Mouse (Mus musculus) liver, embryonic 11.5 days (tissue): Measurements from ENCODE around the gene Dnaic1. TPM values are rescaled to one million over a fixed set of nuclear protein-coding genes. Genes with fewer than 3 reads are reported as not detected.
A peak's percentile ranks its signal among the peaks of the same experiment; 100 is the strongest.

Experiments used
- ATAC-seq: fragments of 200-750 bp; cut with Nextera tagmentation; replicated peaks from 2 replicates; pipeline ENCODE4 v1.8.0; 2017; ENCODE audit warnings: moderate number of reproducible peaks, mild to moderate bottlenecking, moderate TSS enrichment, moderate library complexity; ENCODE audit not compliant: low FRiP score
- DNase-seq: peaks from one replicate; pipeline ENCODE4 v3.0.0-alpha.2; 2017; ENCODE audit warnings: low spot score
- H3K27ac ChIP-seq: fragments of 300-500 bp; sonication (generic); 2 replicates; pipeline ENCODE4 v1.5.1; 2014; ENCODE audit warnings: mild to moderate bottlenecking, low read depth, low read length, control low read depth
- H3K27me3 ChIP-seq: fragments of 300-500 bp; sonication (generic); replicated peaks from 2 replicates; pipeline ENCODE4 v1.6.1; 2014; ENCODE audit warnings: low read length, mixed read lengths; ENCODE audit not compliant: control insufficient read depth, insufficient read depth
- H3K36me3 ChIP-seq: fragments of 300-500 bp; sonication (generic); 2 replicates; pipeline ENCODE4 v1.6.1; 2014; ENCODE audit warnings: mild to moderate bottlenecking, low read length, moderate library complexity, mixed read lengths; ENCODE audit not compliant: control insufficient read depth, insufficient read depth
- H3K4me1 ChIP-seq: fragments of 300-500 bp; sonication (generic); replicated peaks from 2 replicates; pipeline ENCODE4 v1.6.1; 2014; ENCODE audit warnings: low read length, mixed read lengths; ENCODE audit not compliant: control insufficient read depth, insufficient read depth
- H3K4me2 ChIP-seq: fragments of 300-500 bp; sonication (generic); 2 replicates; pipeline ENCODE4 v1.6.1; 2014; ENCODE audit warnings: mild to moderate bottlenecking, control low read depth, moderate library complexity
- H3K4me3 ChIP-seq: fragments of 300-500 bp; sonication (generic); 2 replicates; pipeline ENCODE4 v1.5.1; 2014; ENCODE audit warnings: low read depth, low read length, control low read depth
- H3K9ac ChIP-seq: fragments of 300-500 bp; sonication (generic); 2 replicates; pipeline ENCODE4 v1.6.1; 2014; ENCODE audit warnings: low read depth, low read length, control low read depth
- H3K9me3 ChIP-seq: fragments of 300-500 bp; sonication (generic); 2 replicates; pipeline ENCODE4 v1.6.1; 2016; ENCODE audit warnings: low read length, inconsistent platforms, mixed read lengths; ENCODE audit not compliant: control insufficient read depth
- WGBS: fragments of 180-500 bp; shearing (Covaris S2); extraction: QIAGEN DNeasy Blood & Tissue Kit; methylation state at CpG from one replicate; pipeline ENCODE4 v1.1.7; 2014; 5-methylcytosine and 5-hydroxymethylcytosine counted together
- polyA plus RNA-seq: library from polyadenylated mRNA; unstranded; fragments of >200 nt; fragmentation: Nextera tagmentation; extraction: Ambion mirVana; gene quantifications from 2 replicates; pipeline ENCODE4 v1.2.1, GENCODE M21; 2014

Dnaic1 gene
- polyA plus RNA-seq, 1 experiment from 2014 or later: 1.6 TPM

DNA sequence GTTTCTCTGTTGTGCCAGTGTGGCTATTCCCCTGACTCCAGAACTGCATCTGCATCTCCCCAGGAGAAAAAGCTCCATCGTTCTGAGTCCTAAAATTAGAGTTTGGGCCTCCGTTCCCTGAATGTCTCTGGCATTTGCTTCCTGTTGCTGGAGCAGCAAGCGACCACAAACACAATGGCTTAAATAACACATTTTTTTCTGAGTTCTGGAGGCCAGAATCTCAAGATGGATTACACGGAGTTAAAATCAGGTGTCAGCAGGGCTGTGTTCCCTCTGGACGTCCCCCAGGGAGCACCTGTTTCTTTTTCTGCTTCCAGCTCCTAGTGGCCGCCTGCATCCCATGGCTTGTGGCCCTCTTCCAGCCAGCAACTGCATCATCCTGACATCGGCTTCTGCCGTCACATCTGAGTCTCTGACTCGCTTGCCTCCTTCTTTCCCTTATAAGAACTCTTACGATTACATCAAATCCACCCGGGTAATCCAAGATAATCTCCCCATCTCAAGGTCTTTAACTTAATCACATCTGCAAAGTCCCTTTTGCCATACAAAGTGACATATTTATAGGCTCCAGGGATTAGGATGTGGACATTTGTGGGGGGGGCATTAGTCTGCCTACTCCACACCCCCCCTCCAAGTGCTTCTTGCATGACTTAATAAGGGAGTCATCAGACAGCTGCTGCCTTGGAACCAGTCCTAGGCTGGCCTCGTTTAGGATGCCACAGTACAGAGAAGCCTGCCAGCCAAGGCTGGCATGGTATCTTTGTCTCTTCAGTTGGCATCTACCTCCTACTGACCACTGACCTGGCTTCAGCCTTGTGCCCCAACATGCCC lies 49.6 kb downstream of the Dnaic1 start:
- H3K36me3 ChIP-seq: no peaks in the 10 kb centered on the region
- DNase-seq: no peak
- no peaks in the 10 kb centered on the region for H3K9me3 ChIP-seq
- no peak overlapping the region for H3K4me2 ChIP-seq
- WGBS: 57% methylated on average over 12 of the region's 12 CpGs
- no peaks in the 10 kb centered on the region for H3K4me1 ChIP-seq
- H3K9ac ChIP-seq: no peak overlapping the region
- H3K27ac ChIP-seq: no peak overlapping the region
- no peak overlapping the region for H3K4me3 ChIP-seq
- no peak for ATAC-seq
- no peaks in the 10 kb centered on the region for H3K27me3 ChIP-seq

DNA sequence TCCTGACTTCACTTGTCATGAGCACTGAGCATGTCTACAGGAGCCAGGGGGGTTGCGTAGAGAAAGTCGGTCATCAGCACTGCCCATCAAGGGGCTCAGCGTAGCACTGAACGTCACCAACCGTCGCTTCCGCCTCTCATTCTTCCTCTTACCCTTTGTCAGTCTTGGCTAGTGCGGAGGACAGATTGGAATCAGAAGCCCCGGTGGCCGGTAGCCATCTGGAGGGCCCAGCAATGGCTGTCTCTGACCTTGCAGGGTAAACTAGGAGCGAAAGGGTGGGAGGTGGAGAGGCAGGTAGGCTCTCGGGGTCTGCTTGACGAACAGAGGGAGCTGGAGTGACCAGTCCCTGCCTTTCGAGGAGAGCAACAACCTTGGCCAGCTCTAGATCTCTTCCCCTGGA lies 52.5 kb downstream of the Dnaic1 start:
- Histone ChIP-seq H3K4me3 (no peak overlapping the region), H3K27me3 (no peaks in the 10 kb centered on the region), H3K9me3 (no peaks in the 10 kb centered on the region), H3K36me3 (no peaks in the 10 kb centered on the region), H3K9ac (no peak overlapping the region), H3K4me1 (0 out of 2 replicates have a peak, but pooled peaks cover 2% of the 10 kb centered on the region), H3K4me2 (no peak overlapping the region), H3K27ac (no peak overlapping the region)
- WGBS: 84% methylated on average over 14 of the region's 14 CpGs
- no peak for ATAC-seq
- no peak for DNase-seq

DNA sequence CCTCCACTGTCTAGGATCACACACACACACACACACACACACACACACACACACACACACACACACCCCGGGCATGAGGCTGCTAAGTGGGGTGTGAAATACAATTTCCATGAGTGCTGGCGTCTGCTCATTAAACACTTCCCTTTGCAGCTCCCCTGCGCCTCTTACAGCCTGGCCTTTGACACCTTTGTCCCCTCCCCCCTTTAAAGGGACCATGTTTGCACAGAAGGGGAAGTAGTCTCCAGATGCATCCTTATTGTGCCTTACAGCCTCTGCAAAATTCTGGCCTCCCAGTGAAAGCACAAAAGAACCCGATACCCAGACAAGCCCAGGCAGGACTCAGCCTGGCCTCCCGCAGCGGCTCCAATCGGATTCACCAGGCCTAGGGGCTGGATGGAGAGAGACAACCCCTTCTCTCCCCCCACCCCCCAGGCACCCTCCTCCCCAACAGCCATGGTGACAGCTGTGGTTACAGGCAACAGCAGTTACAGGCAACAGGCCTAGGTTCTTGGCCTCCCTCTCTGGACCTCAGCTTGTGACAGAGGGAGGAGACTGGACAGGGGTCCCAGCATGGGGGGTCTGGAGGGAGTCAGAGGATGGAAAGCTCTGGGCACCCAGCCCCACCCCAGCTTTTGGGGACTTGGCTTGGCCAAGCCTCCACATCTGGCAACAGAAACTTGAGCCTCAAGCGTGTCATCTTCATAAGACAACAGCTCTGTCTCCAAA lies 58.8 kb downstream of the Dnaic1 start:
- DNase-seq: no peak
- WGBS: 11% methylated on average over 8 of the region's 8 CpGs
- H3K4me3 ChIP-seq: no peak overlapping the region
- H3K4me2 ChIP-seq: no peak overlapping the region
- ATAC-seq: no peak
- no peaks in the 10 kb centered on the region; the same call in 1 of the 2 replicates for H3K36me3 ChIP-seq
- no peaks in the 10 kb centered on the region for H3K27me3 ChIP-seq
- no peak overlapping the region for H3K9ac ChIP-seq
- H3K27ac ChIP-seq: no peak overlapping the region; the same call in 1 of the 2 replicates
- no peaks in the 10 kb centered on the region for H3K9me3 ChIP-seq
- peaks cover 17% of the 10 kb centered on the region for H3K4me1 ChIP-seq

DNA sequence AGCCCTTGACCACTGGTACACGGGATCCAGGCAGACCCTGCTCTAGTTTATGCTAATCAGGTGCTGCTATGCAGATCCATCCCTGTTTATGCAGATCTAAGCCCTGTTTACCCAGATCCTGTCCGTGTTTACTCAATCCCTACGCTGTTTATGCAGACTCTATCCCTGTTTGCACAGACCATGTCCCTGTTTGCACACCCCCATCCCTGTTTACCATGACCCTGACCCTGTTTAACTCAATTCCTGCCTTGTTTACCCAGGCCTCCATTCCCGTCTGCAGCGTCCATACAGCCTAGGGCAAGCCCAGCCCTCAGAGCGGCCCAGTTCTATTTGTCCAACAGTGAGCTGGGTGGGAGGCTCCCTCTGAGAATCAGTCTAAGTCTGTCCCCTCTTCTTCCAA lies 60.6 kb downstream of the Dnaic1 start:
- H3K27ac ChIP-seq: no peak overlapping the region
- no peak overlapping the region for H3K4me3 ChIP-seq
- H3K4me2 ChIP-seq: no peak overlapping the region
- ATAC-seq: peak; percentile 70
- H3K9me3 ChIP-seq: no peaks in the 10 kb centered on the region
- H3K27me3 ChIP-seq: no peaks in the 10 kb centered on the region
- no peak for DNase-seq
- no peaks in the 10 kb centered on the region; the same call in 1 of the 2 replicates for H3K36me3 ChIP-seq
- WGBS: 47% methylated on average over 6 of the region's 6 CpGs
- H3K4me1 ChIP-seq: peaks cover 17% of the 10 kb centered on the region
- H3K9ac ChIP-seq: no peak overlapping the region

DNA sequence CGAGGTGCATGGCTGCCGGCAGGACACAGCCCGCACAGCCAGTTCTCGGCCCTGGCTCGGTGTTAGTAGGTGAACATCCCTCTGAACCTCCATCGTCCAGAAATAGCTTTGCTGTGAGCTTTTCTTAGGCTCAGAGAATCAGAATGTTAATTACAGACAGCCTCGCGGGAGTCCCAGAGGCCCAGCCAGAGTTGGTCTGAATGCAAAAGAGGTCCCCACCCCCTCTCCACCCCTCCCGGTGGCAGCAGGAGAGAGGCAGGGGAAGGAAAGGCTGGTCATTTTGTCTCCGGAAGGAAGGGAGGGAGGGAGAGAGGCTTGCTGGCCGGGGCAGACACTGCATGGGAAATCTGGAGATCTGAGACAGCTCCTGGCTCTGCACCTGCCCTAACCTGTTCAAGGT lies 61.8 kb downstream of the Dnaic1 start:
- no peaks in the 10 kb centered on the region for H3K27me3 ChIP-seq
- 6% methylated on average over 11 of the region's 11 CpGs for WGBS
- H3K27ac ChIP-seq: no peak overlapping the region
- ATAC-seq (no peak), DNase-seq (no peak)
- H3K4me2 ChIP-seq: peak overlapping the region; percentile 15
- no peak overlapping the region for H3K4me3 ChIP-seq
- peaks cover 15% of the 10 kb centered on the region for H3K4me1 ChIP-seq
- H3K9me3 ChIP-seq: no peaks in the 10 kb centered on the region
- no peaks in the 10 kb centered on the region; the same call in 1 of the 2 replicates for H3K36me3 ChIP-seq
- H3K9ac ChIP-seq: no peak overlapping the region

DNA sequence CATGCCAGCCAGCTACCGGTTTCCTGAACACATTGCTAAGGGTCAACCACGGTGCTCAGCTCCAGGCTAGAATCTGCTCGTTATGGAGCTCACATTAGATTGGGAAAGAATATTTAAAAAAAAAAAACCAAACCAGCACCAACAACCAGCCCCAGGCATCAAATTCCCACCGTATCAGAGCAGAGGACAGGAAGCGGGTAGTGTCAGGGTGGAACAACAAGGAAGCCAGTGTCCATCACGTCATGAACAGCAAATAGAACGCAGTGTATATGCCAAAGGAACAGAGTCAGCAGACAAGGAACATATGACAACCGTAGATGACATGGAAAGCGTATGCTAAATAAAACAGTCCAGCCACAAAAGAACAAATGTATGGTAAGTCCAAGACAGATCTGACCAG lies 63.4 kb downstream of the Dnaic1 start:
- H3K4me1 ChIP-seq: peaks cover 12% of the 10 kb centered on the region

DNA sequence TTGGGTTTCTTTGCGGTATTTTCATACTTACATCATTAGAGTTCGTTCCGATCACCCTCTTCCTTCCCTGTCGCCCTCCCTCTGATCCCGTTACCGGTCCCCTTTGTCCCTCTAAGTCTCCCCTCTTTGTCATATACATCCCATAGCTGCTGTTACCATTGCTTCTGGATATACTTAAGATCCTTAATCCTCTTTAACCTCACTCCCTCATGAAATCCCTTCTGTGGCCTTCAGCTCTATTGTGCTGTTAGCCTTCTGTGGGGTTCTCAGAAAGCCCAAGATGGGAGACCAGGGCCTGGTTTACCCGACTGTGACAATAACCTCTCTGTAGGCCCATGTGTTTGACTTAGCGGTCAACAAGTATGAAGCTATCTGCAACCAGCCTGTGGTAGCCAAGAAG lies 65.1 kb downstream of the Dnaic1 start:
- Histone ChIP-seq H3K27me3 (peaks cover 19% of the 10 kb centered on the region), H3K36me3 (no peaks in the 10 kb centered on the region; the same call in 1 of the 2 replicates), H3K4me3 (no peak overlapping the region), H3K27ac (no peak overlapping the region), H3K4me1 (peaks cover 12% of the 10 kb centered on the region), H3K9me3 (no peaks in the 10 kb centered on the region), H3K9ac (no peak overlapping the region), H3K4me2 (no peak overlapping the region)
- ATAC-seq: no peak
- DNase-seq: no peak
- WGBS: 93% methylated on average over 8 of the region's 8 CpGs

More for the DNA sequence above, 63.4 kb downstream of the Dnaic1 start:
- WGBS: 62% methylated on average over 9 of the region's 9 CpGs
- no peaks in the 10 kb centered on the region for H3K9me3 ChIP-seq
- ATAC-seq: no peak
- H3K9ac ChIP-seq: no peak overlapping the region
- no peak overlapping the region for H3K4me2 ChIP-seq
- no peak overlapping the region for H3K27ac ChIP-seq
- no peaks in the 10 kb centered on the region; the same call in 1 of the 2 replicates for H3K36me3 ChIP-seq
- no peak overlapping the region for H3K4me3 ChIP-seq
- no peak for DNase-seq
- H3K27me3 ChIP-seq: peaks cover 4% of the 10 kb centered on the region; the same call in 1 of the 2 replicates

DNA sequence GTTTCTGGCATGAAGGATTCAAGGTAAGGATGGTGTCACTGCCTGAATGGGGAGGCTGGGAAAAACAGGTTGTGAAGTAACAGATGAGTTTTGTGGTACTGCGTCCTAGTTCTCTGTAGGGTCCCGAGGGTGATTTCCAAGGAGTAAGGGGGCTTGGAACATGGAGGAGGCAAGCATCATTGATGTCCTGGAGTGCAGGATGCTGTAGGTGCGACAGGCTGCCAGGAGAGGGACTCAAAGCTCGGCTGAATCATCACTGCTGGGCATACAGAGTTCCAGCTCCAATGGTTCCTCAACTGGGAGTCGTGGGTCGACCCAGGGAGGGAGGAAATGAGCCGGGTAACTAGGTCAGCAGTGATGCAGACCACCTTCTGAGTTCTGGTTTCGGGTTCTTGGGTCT lies 65.6 kb downstream of the Dnaic1 start:
- Histone ChIP-seq H3K27me3 (peaks cover 19% of the 10 kb centered on the region), H3K9ac (no peak overlapping the region), H3K4me1 (peaks cover 14% of the 10 kb centered on the region), H3K27ac (no peak overlapping the region), H3K36me3 (no peaks in the 10 kb centered on the region; the same call in 1 of the 2 replicates), H3K4me2 (no peak overlapping the region), H3K4me3 (no peak overlapping the region), H3K9me3 (no peaks in the 10 kb centered on the region)
- 61% methylated on average over 8 of the region's 8 CpGs for WGBS
- no peak for DNase-seq
- no peak for ATAC-seq
